Mouse (Mus musculus) lung, postnatal 25 days (tissue): Measurements from ENCODE around the gene Elk3.

ENCODE experiments used
- DNase-seq: peaks from one replicate; pipeline ENCODE4 v3.0.0; 2022; ENCODE audit warnings: low spot score

Elk3 gene

GRCm38 (mm10) chr10:93267509-93267908 is 43.4 kb downstream of the Elk3 start:
- DNase-seq = no peak

GRCm38 (mm10) chr10:93266521-93266920 is 44.4 kb downstream of the Elk3 start:
- no peak for DNase-seq

- no peak for DNase-seq
Observed at GRCm38 (mm10) chr10:93265833-93266232, 45.1 kb downstream of the Elk3 start.

- no peak for DNase-seq
Observed at GRCm38 (mm10) chr10:93264001-93264400, 46.9 kb downstream of the Elk3 start.

GRCm38 (mm10) chr10:93263431-93263830 is 47.5 kb downstream of the Elk3 start:
- peak; percentile 58 for DNase-seq

GRCm38 (mm10) chr10:93261981-93262499 is 48.9 kb downstream of the Elk3 start:
- peak; percentile 54 for DNase-seq

GRCm38 (mm10) chr10:93261132-93261980 is 49.6 kb downstream of the Elk3 start:
- peak; percentile 44 for DNase-seq

GRCm38 (mm10) chr10:93259826-93260225 is 51.1 kb downstream of the Elk3 start:
- DNase-seq = no peak

GRCm38 (mm10) chr10:93255294-93255693 is 55.6 kb downstream of the Elk3 start:
- DNase-seq = no peak

GRCm38 (mm10) chr10:93253156-93253555 is 57.8 kb downstream of the Elk3 start:
- no peak for DNase-seq

GRCm38 (mm10) chr10:93252661-93253060 is 58.3 kb downstream of the Elk3 start:
- DNase-seq = no peak

- DNase-seq = no peak
Observed at GRCm38 (mm10) chr10:93251426-93251825, 59.5 kb downstream of the Elk3 start.

- no peak for DNase-seq
Observed at GRCm38 (mm10) chr10:93250436-93251317, 60.3 kb downstream of the Elk3 start.

GRCm38 (mm10) chr10:93249901-93250300 is 61.0 kb downstream of the Elk3 start:
- no peak for DNase-seq

- no peak for DNase-seq
Observed at GRCm38 (mm10) chr10:93248416-93248815, 62.5 kb downstream of the Elk3 start.

- no peak for DNase-seq
Observed at GRCm38 (mm10) chr10:93247902-93248301, 63.0 kb downstream of the Elk3 start.

GRCm38 (mm10) chr10:93247422-93247821 is 63.5 kb downstream of the Elk3 start:
- DNase-seq = no peak

- no peak for DNase-seq
Observed at GRCm38 (mm10) chr10:93246185-93246920, 64.6 kb downstream of the Elk3 start.

GRCm38 (mm10) chr10:93244209-93244705 is 66.7 kb downstream of the Elk3 start:
- no peak for DNase-seq

- no peak for DNase-seq
Observed at GRCm38 (mm10) chr10:93242861-93243260, 68.1 kb downstream of the Elk3 start.

GRCm38 (mm10) chr10:93242208-93242607 is 68.7 kb downstream of the Elk3 start:
- DNase-seq = no peak
